18 mouse cellular contexts compared by ENCODE assay signal in the genomic region with DNA sequence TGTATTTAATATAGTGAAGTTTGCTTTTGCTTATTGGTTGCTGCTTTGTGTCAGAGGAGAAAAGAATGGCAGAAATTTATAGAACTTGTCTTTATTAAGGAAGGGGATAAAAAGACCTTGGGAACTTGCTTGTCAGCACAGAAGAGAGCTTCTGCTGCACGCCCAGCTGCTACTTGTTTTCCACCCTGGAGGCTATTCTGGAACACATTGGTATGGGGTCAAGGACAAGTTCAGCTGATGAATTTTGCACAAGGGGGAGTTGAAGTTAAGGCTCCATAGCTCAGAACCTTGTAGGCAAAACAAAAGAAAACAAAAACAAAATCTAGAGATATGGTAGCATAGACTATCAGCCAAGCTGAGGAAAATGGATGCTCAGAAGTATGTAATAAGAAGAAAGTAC. TPM values are rescaled to one million over a fixed set of nuclear protein-coding genes. Genes with fewer than 3 reads are reported as not detected.
DNase-seq lines count a peak whose midpoint lies in the region.
"Had no signal": no experiment of that assay in that cellular context is flagged by ENCODE, and none has a peak within 500 bp of the region (broad histone marks: within the 10 kb centered on the region; RNA-seq: fewer than 3 reads in every experiment).

No protein-coding gene starts in this region.

- DNase-seq in heart, adult 11 months = peak; percentile 12
- DNase-seq in heart, postnatal 4 days = no peak
- DNase-seq in kidney, adult 9 months = peak; percentile 40
- DNase-seq in kidney, postnatal 10 days = no peak
- DNase-seq in kidney, postnatal 36 days = peak; percentile 26 to 27
- DNase-seq in kidney, adult 18-20 months = no peak
- peak; percentile 24 for DNase-seq in testis, postnatal 14 days (ENCODE audit: low spot score)
- no peak for DNase-seq in testis, postnatal 10 days (ENCODE audit: low spot score)
- DNase-seq: adrenal gland, adult 8-10 months; adrenal gland, postnatal 25 days; cerebellum, adult 11-12 months; cerebellum, adult 8-10 months; cerebellum, postnatal 10 days; cerebellum, postnatal 36 days; embryo, embryonic 11 days; gastrocnemius, postnatal 25 days; heart, adult 2 months; heart, postnatal 14 days had no signal

RNA-seq across cellular contexts. Expression of gene Mex3b, which starts 39.9 kb away (rescaled TPM):
- 10 to 100 TPM; 13.4 to 14.3 TPM for total RNA-seq in heart, postnatal 4 days (2021)

Comparison
In these comparisons a context has a peak if more than half of its experiments do, and no peak if none do; other contexts are left out.
1. DNase-seq: peak in heart, adult 11 months (single experiment), kidney, adult 9 months (single experiment), kidney, postnatal 36 days (2 of 2) and testis, postnatal 14 days (single experiment); none in heart, postnatal 4 days (single experiment), kidney, postnatal 10 days (single experiment), kidney, adult 18-20 months (single experiment) and testis, postnatal 10 days (single experiment).